Mouse (Mus musculus) liver, embryonic 12.5 days (tissue): ENCODE results near the gene Zfp599. TPM values are rescaled to one million over a fixed set of nuclear protein-coding genes. Genes with fewer than 3 reads are reported as not detected.
"Not testable (repeated sequence)": the region's sequence is repeated elsewhere in the genome, so short reads cannot be mapped to it uniquely, and the experiment has no call there.

ENCODE experiments used
- ATAC-seq: fragments of 200-750 bp; cut with Nextera tagmentation; 2 replicates; pipeline ENCODE4 v1.8.0; 2017; ENCODE audit warnings: moderate number of reproducible peaks, mild to moderate bottlenecking, moderate library complexity
- H3K27ac ChIP-seq: fragments of 300-500 bp; sonication (generic); 2 replicates; pipeline ENCODE4 v1.5.1; 2016; ENCODE audit warnings: mild to moderate bottlenecking
- H3K27me3 ChIP-seq: fragments of 300-500 bp; sonication (generic); replicated peaks from 2 replicates; pipeline ENCODE4 v1.6.1; 2016; ENCODE audit warnings: mild to moderate bottlenecking, moderate library complexity
- H3K36me3 ChIP-seq: fragments of 300-500 bp; sonication (generic); 2 replicates; pipeline ENCODE4 v1.6.1; 2016; ENCODE audit warnings: mild to moderate bottlenecking, moderate library complexity
- H3K4me1 ChIP-seq: fragments of 300-500 bp; sonication (generic); 2 replicates; pipeline ENCODE4 v1.6.1; 2016
- H3K4me2 ChIP-seq: fragments of 300-500 bp; sonication (generic); 2 replicates; pipeline ENCODE4 v1.6.1; 2016; ENCODE audit warnings: mild to moderate bottlenecking, moderate library complexity
- H3K4me3 ChIP-seq: fragments of 300-500 bp; sonication (generic); 2 replicates; pipeline ENCODE4 v1.5.1; 2016; ENCODE audit warnings: mild to moderate bottlenecking, moderate library complexity
- H3K9ac ChIP-seq: fragments of 300-500 bp; sonication (generic); 2 replicates; pipeline ENCODE4 v1.6.1; 2016; ENCODE audit warnings: mild to moderate bottlenecking, moderate library complexity
- H3K9me3 ChIP-seq: fragments of 300-500 bp; sonication (generic); replicated peaks from 2 replicates; pipeline ENCODE4 v1.6.1; 2016; ENCODE audit warnings: mild to moderate bottlenecking, moderate library complexity
- WGBS: fragments of 180-500 bp; shearing (Covaris S2); methylation state at CpG from one replicate; pipeline ENCODE4 v1.1.7; 2016; ENCODE audit not compliant: insufficient replicate concordance; 5-methylcytosine and 5-hydroxymethylcytosine counted together
- polyA plus RNA-seq: library from polyadenylated mRNA; unstranded; fragments of >200 nt; fragmentation: Nextera tagmentation; extraction: Ambion mirVana; gene quantifications from 2 replicates; pipeline ENCODE4 v1.2.1, GENCODE M21; 2016

Zfp599 gene
- polyA plus RNA-seq: 2.2 and 2.3 TPM in 2 replicates

- under 1% methylated on average over 35 of the region's 35 CpGs for WGBS
Observed at GRCm38 (mm10) chr9:22259184-22260091, at the start of gene Zfp599. Gene Zfp599 (minus strand): TSS chr9:22259895.

DNA sequence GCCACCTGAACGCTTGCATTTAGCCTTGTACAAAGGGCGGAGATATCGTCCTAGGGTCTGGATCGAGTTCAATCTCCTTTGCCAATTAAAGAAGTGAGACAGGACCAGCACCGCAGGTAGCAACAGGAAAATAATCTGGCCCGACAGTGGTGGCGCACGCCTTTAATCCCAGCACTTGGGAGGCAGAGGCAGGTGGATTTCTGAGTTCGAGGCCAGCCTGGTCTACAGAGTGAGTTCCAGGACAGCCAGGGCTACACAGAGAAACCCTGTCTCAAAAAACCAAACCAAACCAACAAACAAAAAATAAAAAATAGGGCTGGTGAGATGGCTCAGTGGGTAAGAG is 48.2 kb upstream of the Zfp599 start:
- peak overlapping the region; percentile 68 for H3K4me3 ChIP-seq
- ATAC-seq: peak; percentile 46
- 7% methylated on average over 9 of the region's 9 CpGs for WGBS
- peaks cover 12% of the 10 kb centered on the region for H3K4me1 ChIP-seq
- not testable (repeated sequence) for H3K27ac ChIP-seq, H3K27me3 ChIP-seq
- H3K4me2 ChIP-seq: peak overlapping the region; percentile 80
- H3K9ac ChIP-seq: peak overlapping the region; percentile 72
- H3K36me3 ChIP-seq: peaks cover 17% of the 10 kb centered on the region
- peaks cover 13% of the 10 kb centered on the region for H3K9me3 ChIP-seq

More at GRCm38 (mm10) chr9:22259184-22260091, at the start of gene Zfp599:
- Histone ChIP-seq H3K4me2 (peak within 1 kb of the TSS; percentile 93), H3K4me3 (peak within 1 kb of the TSS; percentile 82), H3K27ac (peak within 1 kb of the TSS; percentile 45; the same call in 1 of the 2 replicates), H3K27me3 (no peaks in the 10 kb centered on the region), H3K4me1 (peaks cover 20% of the 10 kb centered on the region), H3K36me3 (peaks cover 20% of the 10 kb centered on the region), H3K9me3 (peaks cover 7% of the 10 kb centered on the region), H3K9ac (peak within 1 kb of the TSS; percentile 81)
- ATAC-seq: peak; percentile 98

- H3K9me3 ChIP-seq: peaks cover 11% of the 10 kb centered on the region
- H3K36me3 ChIP-seq: peaks cover 23% of the 10 kb centered on the region
- ATAC-seq: peak; percentile 97
- H3K27me3 ChIP-seq: no peaks in the 10 kb centered on the region
- peak within 1 kb of the TSS; percentile 80 for H3K4me2 ChIP-seq
- H3K4me3 ChIP-seq: peak within 1 kb of the TSS; percentile 68
- peaks cover 12% of the 10 kb centered on the region for H3K4me1 ChIP-seq
- peak within 1 kb of the TSS; percentile 23; the same call in 1 of the 2 replicates for H3K27ac ChIP-seq
- peak within 1 kb of the TSS; percentile 72 for H3K9ac ChIP-seq
- under 1% methylated on average over 56 of the region's 56 CpGs for WGBS
Observed at GRCm38 (mm10) chr9:22307156-22307919, 47.6 kb upstream of the Zfp599 start, which contains the start of gene Zfp810. Gene Zfp810 (minus strand): TSS chr9:22307648.

DNA sequence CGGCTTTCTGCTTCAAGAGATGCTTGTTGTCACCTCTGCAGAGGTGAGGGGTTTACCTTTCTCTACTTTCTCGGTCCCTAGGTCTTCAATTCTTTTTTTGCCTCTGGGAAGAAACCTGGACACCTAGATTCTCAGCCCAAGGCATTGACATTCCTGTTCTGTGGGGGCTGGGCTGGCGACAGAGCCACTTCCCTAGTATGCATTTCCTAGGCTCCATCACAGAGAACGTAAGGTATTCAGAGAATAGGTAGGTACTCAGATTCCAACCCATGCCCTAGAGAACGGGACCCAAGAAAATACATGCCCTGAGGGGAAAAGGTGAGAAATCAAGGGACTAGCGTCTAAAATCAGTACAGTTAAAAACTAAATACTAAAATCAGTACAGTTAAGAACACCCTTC is 47.0 kb upstream of the Zfp599 start:
- no peaks in the 10 kb centered on the region for H3K27me3 ChIP-seq
- 22% methylated on average over 6 of the region's 6 CpGs for WGBS
- no peak for ATAC-seq
- peaks cover 12% of the 10 kb centered on the region for H3K4me1 ChIP-seq
- H3K36me3 ChIP-seq: peaks cover 28% of the 10 kb centered on the region
- H3K9me3 ChIP-seq: peaks cover 5% of the 10 kb centered on the region
- peak overlapping the region; percentile 72 for H3K9ac ChIP-seq
- peak overlapping the region; percentile 80 for H3K4me2 ChIP-seq
- peak overlapping the region; percentile 68 for H3K4me3 ChIP-seq
- no peak overlapping the region for H3K27ac ChIP-seq

DNA sequence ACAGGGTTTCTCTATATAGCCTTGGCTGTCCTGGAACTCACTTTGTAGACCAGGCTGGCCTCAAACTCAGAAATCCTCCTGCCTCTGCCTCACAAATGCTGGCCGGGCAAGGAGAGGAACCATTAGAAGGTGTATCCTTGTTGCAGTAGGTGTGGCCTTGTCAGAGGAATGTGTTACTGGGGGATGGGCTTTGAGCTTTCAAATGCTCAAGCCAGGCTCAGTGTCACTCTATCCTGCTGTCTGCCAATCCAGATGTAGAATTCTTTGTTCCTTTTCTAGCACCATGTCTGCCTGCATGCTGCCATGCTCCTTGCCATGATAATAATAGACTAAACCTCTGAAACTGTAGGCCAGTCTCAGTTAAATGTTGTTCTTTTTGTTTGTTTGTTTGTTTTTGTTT is 42.5 kb upstream of the Zfp599 start:
- H3K4me3 ChIP-seq: no peak overlapping the region
- WGBS: 83% methylated on average over 1 of the region's 1 CpGs

DNA sequence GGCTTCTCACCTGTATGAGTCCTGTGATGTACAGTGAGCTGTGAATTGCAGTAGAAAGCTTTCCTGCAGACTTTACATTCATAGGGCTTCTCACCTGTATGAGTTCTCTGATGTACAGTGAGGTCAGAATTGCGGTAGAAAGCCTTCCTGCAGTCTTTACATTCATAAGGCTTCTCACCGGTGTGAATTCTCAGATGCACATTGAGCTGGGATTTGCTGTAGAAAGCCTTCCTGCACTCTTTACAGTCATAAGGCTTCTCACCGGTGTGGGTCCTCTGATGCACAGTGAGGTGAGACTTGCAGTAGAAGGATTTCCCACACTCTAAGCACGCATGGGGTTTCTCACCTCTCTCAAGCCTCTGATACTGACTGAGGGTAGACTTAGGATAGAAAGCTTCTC is 19.0 kb upstream of the Zfp599 start:
- no peak for ATAC-seq
- no peak overlapping the region for H3K27ac ChIP-seq
- H3K27me3 ChIP-seq: no peaks in the 10 kb centered on the region
- peaks cover 39% of the 10 kb centered on the region for H3K9me3 ChIP-seq
- peaks cover 73% of the 10 kb centered on the region for H3K36me3 ChIP-seq
- WGBS: 92% methylated on average over 4 of the region's 4 CpGs
- no peak overlapping the region for H3K9ac ChIP-seq
- no peak overlapping the region for H3K4me2 ChIP-seq
- H3K4me3 ChIP-seq: no peak overlapping the region
- H3K4me1 ChIP-seq: no peaks in the 10 kb centered on the region

More for the DNA sequence above, 42.5 kb upstream of the Zfp599 start:
- ATAC-seq: no peak
- H3K9ac ChIP-seq: no peak overlapping the region
- no peak overlapping the region for H3K27ac ChIP-seq
- H3K4me1 ChIP-seq: peaks cover 12% of the 10 kb centered on the region
- H3K27me3 ChIP-seq: no peaks in the 10 kb centered on the region
- H3K36me3 ChIP-seq: peaks cover 55% of the 10 kb centered on the region
- H3K4me2 ChIP-seq: no peak overlapping the region
- no peaks in the 10 kb centered on the region for H3K9me3 ChIP-seq

DNA sequence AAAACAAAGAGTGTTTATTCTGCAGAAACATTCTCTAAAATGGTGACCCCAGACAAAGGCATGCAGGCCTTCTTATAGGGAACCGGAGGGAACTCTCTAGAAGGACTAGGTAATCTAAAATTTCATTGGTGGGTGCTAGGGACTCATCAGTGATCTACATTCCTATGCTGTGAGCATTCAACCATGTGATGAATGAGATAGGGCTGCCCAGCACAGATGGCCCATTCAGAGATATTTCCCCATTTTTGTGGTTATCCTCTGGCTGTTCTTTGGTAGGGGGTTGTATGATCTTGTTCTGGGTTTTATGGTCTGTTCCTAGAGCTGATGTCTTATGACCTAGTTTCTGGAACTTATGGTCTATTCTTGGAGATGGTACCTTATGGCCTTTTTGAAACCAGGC is 9.2 kb upstream of the Zfp599 start:
- Histone ChIP-seq H3K9me3 (peaks cover 3% of the 10 kb centered on the region; the same call in 1 of the 2 replicates), H3K4me3 (no peak overlapping the region), H3K27ac (no peak overlapping the region), H3K9ac (no peak overlapping the region), H3K4me2 (no peak overlapping the region), H3K27me3 (no peaks in the 10 kb centered on the region), H3K36me3 (no peaks in the 10 kb centered on the region), H3K4me1 (no peaks in the 10 kb centered on the region)
- no peak for ATAC-seq
- 71% methylated on average over 1 of the region's 1 CpGs for WGBS

DNA sequence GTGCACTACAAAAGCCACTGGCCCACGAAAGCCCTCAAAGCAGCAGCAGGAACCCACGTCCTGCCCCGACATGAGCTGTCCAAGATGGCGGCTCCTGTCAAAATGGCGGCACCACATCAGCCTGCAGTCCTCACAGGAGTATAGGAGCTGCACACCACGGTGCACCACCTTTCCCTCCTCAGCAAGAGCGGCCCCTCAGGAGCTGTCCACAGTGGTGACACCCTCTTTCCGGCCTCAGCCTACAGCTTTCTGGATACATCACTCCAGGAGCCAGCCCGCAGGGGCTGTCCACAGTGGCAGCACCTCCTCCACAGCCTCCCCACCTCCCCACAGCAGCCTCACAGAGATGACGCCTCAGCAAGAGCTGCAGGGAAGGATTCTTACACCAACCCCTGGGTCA is 2.9 kb upstream of the Zfp599 start:
- Histone ChIP-seq H3K4me3 (no peak overlapping the region), H3K4me1 (peaks cover 20% of the 10 kb centered on the region), H3K36me3 (peaks cover 3% of the 10 kb centered on the region; the same call in 1 of the 2 replicates), H3K27me3 (no peaks in the 10 kb centered on the region), H3K9me3 (peaks cover 2% of the 10 kb centered on the region; the same call in 1 of the 2 replicates), H3K9ac (no peak overlapping the region), H3K27ac (no peak overlapping the region), H3K4me2 (no peak overlapping the region)
- no peak for ATAC-seq
- WGBS: 80% methylated on average over 10 of the region's 10 CpGs

GRCm38 (mm10) chr9:22261594-22261993 is 1.9 kb upstream of the Zfp599 start:
- WGBS: 65% methylated on average over 1 of the region's 1 CpGs
- Histone ChIP-seq H3K4me1 (peaks cover 20% of the 10 kb centered on the region), H3K4me2 (no peak overlapping the region), H3K27me3 (no peaks in the 10 kb centered on the region), H3K9me3 (no peaks in the 10 kb centered on the region), H3K36me3 (peaks cover 3% of the 10 kb centered on the region; the same call in 1 of the 2 replicates), H3K9ac (no peak overlapping the region), H3K4me3 (no peak overlapping the region), H3K27ac (no peak overlapping the region)
- ATAC-seq: no peak

- no peak for ATAC-seq
- Histone ChIP-seq H3K9ac (peak overlapping the region; percentile 81; the same call in 1 of the 2 replicates), H3K27ac (no peak overlapping the region), H3K9me3 (peaks cover 7% of the 10 kb centered on the region), H3K4me2 (peak overlapping the region; percentile 93), H3K27me3 (no peaks in the 10 kb centered on the region), H3K4me1 (peaks cover 20% of the 10 kb centered on the region), H3K36me3 (peaks cover 18% of the 10 kb centered on the region), H3K4me3 (peak overlapping the region; percentile 82)
- WGBS: 34% methylated on average over 3 of the region's 3 CpGs
Observed at GRCm38 (mm10) chr9:22260092-22260422, 362 bp upstream of the Zfp599 start.

GRCm38 (mm10) chr9:22258784-22259183 is 911 bp downstream of the Zfp599 start:
- H3K4me1 ChIP-seq: peaks cover 20% of the 10 kb centered on the region
- H3K36me3 ChIP-seq: peaks cover 26% of the 10 kb centered on the region
- WGBS: 70% methylated on average over 8 of the region's 8 CpGs
- ATAC-seq: no peak
- H3K9me3 ChIP-seq: peaks cover 7% of the 10 kb centered on the region
- H3K27ac ChIP-seq: no peak overlapping the region
- peak overlapping the region; percentile 93 for H3K4me2 ChIP-seq
- peak overlapping the region; percentile 81 for H3K9ac ChIP-seq
- H3K4me3 ChIP-seq: peak overlapping the region; percentile 82
- H3K27me3 ChIP-seq: no peaks in the 10 kb centered on the region

DNA sequence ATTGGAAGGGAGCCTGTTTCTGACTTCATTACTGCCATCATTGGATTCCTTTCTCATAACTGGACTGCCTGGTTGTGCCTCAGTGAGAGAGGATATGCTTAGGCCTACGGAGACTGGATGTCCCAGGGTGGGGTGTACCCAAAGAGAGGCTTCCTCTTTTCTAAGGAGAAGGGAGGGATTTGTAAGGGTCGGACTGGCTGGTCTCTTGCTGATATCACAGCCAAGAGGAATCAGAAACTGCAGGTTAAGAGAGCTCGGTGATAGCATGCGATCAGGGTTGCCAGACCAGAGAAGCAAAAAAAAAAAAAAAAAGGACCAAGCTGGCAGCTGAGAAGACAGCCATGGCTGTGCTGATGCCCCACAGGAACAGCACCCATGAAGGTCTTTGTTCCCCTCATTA is 3.1 kb downstream of the Zfp599 start:
- Histone ChIP-seq H3K9ac (no peak overlapping the region), H3K27ac (no peak overlapping the region), H3K4me3 (no peak overlapping the region), H3K4me2 (no peak overlapping the region), H3K9me3 (peaks cover 7% of the 10 kb centered on the region), H3K27me3 (no peaks in the 10 kb centered on the region), H3K36me3 (peaks cover 45% of the 10 kb centered on the region), H3K4me1 (peaks cover 20% of the 10 kb centered on the region)
- WGBS: 33% methylated on average over 4 of the region's 4 CpGs
- no peak for ATAC-seq
